Mouse (Mus musculus) yolk sac, embryonic 10.5 days (tissue): ENCODE results near the gene Bmp7.

Experiments
- DNase-seq: peaks from one replicate; pipeline ENCODE4 v3.0.0-alpha.2; 2017; ENCODE audit warnings: low spot score

The Bmp7 gene

DNA sequence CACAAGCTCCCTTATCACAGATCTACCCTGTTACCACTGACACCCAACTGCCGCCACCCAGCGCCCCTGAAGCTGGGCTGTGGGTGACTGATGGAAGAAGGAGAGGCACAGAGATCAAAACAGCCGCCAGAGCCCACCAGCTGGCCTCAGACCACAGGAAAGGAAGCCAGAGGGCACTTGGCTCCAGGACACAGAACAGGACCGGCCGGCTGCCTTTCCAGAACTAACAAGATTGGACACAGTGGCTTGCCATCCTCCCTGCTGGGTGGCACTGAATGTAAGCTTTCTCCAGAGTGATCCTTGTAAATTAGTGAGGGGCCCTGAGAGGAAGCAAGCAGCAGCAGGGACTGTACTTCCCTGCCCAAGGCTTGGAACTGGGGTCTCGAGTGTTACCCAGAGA is 30.7 kb downstream of the Bmp7 start:
- DNase-seq = no peak

DNA sequence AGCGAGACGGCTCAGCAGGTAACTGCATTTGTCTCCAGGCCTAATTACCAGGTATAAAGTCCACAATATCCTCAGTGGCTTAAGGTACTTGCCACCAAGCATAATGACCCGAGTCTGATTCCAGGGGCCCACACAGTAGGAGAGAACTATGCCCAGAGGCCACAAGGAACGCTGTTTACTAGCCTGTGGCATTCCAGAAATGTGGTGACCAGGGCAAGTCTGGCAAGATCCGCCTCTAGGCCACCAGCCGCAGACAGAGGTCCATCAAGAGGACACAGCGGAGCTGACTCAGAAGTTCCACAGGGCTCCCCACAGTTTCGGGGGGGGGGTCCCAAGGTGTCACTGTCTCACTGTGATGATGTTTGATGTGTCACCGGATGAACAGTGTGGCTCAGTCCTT is 34.0 kb downstream of the Bmp7 start:
- peak; percentile 33 for DNase-seq

DNA sequence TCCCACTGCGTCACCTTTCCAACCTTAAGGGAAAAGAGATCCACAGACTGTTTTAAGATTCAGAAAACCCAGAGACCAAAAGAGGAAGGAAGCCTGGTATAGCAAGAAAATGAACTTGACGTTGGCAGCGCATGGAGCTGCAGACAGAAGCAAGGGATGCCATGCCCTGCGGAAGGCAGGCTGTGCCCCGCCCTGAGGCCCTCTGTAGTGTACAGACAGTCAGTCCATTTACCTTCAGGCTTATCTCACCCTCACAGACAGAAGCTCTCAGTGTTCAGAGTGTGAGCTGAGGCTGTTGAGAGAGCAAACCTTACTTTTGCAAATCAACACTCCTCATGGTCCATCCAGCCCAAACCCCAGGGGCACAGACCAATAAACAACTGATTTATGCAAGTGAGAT is 35.1 kb downstream of the Bmp7 start:
- DNase-seq = no peak

DNA sequence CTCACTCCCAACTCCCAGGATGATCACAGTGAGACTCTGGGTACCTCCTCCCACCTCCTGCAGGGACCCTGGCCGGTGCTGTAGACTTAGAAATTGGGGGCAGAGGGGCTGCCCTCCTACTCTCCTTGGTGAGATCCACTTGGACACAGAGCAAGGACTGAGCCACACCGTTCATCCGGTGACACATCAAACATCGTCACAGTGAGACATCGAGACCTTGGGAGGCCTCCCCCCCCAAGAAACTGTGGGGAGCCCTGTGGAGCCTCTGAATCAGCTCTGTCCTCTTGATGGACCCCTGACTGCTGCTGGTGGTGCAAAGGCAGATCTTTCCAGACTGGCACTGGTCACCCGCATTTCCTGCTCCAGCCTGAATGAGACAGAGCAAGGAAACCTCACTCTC is 35.5 kb downstream of the Bmp7 start:
- DNase-seq = no peak

DNA sequence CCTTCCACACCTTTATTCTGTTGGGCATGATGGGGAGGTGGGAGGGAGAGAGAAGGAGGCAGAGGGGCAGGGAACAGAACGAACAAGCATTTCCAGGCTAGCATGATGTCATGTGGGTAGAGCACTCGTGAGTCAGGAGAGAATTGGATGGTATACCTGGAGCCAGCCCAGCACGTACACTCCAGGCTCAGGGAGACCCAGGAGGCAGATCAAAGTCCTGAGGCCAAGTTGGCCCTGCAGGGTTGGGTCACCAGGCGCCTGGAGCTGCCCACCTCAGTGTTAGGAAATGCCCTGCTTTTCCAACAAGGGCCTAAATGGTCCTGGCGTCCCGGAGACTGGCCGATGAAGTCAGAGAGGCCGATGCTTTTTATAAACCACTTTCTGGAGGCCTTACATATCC is 36.6 kb downstream of the Bmp7 start:
- DNase-seq = no peak

DNA sequence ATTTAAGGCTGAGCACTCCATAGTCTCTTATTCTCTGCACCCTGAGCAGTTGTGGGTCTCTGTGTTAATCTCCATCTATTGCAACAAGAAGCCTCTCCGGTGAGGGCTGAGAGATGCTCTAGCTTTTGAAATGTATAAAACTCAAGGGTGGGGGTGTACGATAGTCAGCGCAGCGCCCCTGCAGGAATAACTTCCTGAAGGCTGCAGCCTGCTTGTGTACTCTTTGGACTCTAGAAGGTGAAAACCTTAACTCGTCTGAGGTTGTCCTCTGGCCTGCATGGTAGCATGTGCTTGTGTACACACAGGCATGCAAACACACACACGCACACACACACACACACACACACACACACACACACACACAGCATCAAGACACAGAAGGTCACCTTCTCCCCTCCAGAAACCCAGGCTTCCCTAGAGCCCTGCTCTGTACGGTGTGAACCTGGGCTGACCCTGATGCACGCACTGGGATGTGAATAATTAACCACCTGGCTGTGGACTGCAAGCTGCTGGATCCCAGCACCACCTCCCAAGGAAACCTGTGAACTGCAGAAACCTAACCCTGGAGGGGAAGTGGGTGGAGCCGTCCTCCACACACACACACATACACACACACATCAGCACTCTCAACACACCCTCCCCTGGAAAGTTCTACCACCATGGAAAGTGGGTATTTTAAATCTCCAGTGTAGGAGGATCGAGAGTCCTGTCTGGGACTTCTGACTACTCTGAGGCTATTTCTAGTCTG is 39.0 kb downstream of the Bmp7 start:
- peak; percentile 88 for DNase-seq

DNA sequence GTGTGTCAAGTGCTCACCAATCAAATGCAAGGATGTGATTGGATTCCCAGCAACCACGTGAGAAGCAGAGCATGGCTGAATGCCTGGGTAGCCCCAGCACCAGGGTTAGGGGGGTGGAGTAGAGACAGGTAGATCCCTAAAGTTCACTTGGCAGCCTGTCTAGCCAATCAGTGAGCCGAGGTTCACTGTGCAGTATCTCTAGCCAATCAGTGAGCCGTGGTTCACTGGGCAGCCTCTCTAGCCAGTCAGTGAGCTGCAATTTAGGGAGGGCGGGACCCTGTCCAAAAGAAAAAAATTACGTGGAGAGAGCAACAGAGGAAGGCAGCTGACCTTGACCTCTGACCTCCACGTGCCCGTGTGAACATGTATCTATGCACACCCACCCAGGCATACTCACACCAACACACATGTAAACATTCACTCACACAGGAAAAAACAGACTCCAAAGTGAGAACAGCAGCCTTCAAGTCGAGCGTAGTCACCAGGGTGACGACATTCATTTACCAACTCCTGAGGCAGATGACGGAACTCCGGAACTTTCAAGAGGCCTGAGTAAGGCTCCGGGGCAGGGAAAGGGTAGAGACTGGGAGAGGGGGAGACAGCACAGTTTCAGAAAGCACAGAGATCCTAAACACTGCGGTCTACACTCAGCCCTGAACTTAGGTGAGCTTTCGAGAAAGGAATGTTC is 50.2 kb downstream of the Bmp7 start:
- no peak for DNase-seq

DNA sequence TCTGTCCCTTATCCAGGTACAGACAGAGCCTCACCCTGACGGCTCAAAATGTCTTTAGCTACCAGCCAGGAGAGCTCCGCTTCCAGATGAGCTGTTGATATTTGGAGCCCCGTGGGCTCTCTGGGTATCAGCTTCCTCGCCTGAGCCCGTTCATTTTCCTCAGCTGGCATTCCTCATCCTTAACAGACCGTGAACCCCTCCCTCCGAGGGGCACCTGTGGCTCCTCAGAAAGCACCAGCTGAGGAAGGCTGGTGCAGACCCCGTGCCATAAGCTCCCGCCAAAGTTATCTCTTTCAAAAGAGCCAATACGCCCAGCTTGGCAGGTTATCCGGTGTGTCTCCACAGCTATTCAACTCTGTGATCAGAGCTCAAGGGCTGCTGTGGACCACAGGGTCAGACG is 50.9 kb downstream of the Bmp7 start:
- DNase-seq = no peak

DNA sequence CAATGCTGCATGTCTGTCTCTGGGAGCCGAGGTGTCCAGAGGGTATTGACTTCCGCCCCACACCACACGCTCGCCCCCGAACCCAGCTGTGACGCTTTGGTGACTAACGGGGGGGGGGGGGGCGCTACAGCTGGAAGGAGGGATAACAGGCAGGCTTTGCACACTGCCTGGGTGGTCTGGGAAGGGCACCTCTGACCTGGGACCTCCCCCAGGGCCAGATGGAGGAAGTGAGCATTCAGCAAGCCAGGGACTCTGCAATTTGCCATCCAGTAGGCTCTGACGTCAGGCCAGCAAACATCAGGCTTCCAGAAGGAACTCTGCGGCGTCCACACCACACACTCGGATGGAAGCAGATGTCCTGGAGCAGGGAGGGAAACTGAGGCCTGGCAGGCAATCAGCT is 52.0 kb downstream of the Bmp7 start:
- DNase-seq = peak; percentile 51

DNA sequence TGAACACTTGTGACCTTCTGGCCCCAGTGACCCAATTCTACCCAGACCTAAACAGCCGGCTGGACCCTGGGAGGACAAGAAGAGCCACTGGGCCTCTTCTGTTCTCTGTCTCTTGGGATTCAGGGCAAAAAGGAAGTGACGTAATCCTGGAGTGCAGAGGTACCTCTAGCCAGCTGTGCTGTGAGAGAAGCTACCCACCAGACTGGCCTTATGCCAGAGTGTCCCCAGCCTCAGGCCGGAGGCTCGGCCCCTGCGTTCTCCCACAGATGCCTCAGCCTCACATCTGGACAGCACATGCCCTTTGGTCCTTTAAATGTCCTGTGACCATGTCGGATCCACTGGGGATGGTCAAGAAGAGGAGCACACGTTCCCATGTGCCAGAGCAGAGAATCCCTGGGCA is 54.3 kb downstream of the Bmp7 start:
- no peak for DNase-seq

DNA sequence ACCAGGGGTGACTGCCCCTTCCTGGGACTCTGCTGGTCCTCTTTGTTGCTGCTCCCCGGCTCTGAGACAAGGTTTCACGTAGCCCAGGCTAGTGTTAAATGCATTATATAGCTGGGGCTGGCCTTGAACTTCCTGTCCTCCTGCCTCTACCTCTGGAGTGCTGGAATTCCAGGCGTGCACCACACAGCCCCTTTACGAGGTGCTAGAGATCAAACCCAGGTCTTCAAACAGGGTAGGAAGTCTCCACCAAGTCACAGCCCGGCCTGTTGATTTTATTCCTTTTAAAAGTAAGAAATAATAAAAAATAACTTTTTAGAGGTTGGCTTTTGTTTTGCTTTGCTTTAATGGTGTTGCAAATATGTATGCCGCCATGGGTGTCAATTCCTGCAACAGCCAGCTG is 55.5 kb downstream of the Bmp7 start:
- DNase-seq = no peak

DNA sequence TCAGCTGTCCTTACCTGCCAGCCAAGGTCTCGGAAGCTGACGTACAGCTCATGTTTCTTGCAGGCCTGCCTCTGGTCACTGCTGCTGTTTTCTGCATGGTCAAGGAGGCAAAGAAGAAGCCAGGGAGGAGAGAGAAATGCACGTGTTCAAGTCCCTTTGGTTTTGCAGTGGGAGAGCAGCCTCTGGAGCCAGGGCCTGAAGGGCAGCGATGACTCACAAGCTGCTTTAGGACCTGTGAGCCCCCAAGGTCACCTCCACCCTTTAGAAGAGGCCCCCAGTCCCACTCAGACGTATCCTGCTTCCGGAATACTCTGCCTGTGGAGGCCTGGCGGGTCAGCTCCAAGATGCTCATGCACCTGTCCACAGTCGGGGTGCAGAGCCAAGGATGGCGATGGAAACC is 64.9 kb downstream of the Bmp7 start:
- DNase-seq = no peak

DNA sequence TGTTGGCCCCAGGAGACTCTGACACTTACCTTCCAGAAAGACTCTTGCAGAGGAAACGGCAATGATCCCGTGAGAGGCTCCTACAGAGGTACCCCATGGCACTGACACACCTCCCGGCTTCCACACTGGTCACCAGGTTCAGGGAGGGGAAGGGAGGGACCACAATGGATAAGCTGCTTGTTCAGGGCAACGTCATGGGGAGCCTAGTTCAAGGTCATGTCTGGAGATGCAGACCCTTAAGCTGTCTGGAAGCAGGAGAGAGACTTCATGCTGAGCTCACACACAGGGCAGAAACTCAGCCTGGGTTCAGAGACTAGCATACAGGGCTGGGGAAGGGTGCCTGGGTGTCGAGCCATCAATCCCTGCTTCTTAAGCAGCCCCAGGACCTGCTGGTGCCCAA is 73.8 kb downstream of the Bmp7 start:
- DNase-seq = no peak

DNA sequence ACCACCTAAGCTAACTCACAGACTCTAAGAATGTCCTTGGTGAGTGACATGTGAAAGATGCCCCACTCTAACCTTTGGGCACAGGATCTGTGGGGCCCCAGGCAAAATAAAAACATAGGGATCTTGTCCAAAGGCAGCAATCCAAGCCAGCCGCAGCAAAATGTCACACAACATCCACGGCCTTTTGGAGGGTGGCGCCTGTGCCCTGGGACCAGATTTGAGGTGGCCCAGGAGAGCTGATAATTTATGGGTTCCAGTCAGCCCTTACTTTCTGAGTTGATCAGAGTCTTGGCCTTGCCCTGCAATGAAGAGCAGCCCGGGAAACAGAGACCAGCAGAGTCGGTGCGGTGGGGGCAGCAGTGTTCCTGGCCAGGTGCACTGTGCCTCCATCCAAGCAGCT is 75.0 kb downstream of the Bmp7 start:
- DNase-seq = no peak

DNA sequence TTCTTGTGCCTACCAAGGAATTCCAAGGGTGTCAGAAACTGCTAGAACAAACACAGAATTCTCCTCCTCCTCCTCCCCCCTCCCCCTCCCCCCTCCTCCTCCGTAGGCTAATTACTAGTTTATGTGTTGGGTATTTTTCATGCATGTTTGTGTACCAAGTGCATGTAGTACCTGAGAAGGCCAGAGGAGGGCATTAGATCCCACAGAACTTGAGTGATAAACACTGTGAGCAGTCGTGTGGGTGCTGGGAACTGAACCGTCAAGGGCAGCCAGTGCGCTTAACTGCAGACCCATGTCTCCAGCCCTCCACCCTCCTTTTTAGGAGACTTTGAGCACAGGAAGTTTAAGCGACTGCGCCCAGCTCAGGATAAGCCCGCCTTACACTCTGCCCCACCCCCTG is 75.6 kb downstream of the Bmp7 start:
- no peak for DNase-seq

DNA sequence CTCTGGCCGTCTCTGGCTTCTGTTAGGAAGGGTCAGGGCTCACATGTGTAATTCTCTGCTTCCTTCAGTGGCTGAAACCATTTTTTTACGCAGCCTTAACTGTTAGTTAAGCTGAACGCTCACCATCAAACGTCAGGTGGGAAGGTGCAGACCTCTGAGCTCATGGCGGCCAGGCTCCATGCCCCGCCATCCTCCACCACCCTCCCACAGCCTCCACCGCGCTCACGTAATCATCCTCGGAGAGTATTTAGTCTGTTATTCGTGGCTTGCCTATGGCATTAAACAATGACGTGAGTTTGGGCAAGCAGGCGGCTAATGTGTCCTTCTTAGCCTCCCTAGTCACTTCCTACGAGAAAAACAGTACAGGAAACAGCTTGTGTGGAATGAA is 76.7 kb downstream of the Bmp7 start:
- DNase-seq = no peak

DNA sequence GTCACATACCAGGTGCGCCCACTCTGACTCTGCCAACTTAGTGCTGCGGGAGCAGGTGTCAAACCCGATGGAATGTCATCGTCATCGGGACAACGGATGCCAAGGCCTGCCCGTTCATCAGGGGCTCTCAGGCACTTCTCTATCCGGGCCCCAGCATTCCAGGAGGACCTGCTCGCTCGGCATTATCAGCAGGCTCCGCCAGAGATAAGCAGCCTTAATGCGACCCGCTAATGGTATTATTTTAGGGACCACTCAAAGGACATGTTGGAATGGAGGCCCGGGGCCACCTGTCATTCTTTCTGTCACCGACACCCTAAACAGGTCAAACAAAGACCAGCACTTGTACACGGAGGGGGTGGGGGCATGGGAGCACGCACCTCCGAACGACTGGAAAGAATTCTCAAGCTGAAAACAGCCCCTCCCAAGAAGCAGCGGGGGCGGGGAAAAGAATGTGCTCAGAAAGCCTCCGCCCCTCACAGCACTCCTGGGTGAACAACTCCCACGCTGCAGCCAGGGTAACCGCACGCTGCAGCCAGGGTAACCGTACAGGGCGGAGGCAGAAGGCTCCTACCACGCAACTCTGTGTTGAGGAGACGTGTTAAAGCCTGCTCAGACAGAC is 77.2 kb downstream of the Bmp7 start:
- peak; percentile 66 for DNase-seq

DNA sequence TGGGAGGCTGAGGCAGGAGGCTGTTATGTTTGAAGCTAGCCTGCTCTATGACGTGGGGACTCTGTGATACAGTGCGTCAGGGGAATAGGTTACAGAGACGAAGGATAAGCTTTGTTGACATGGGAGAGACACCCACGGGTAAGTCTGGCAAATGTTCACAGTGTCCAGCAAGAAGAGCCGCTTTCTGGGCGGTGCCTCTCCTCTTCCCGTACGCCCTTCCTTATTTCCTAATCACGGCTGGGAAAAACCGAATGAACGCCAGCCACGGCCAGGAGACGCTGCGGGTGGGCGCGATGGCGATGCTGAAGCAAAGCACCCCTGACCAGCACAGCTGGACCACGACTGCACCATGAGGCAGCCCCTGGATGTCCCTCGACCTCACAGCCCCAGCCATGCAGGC is 77.7 kb downstream of the Bmp7 start:
- no peak for DNase-seq

DNA sequence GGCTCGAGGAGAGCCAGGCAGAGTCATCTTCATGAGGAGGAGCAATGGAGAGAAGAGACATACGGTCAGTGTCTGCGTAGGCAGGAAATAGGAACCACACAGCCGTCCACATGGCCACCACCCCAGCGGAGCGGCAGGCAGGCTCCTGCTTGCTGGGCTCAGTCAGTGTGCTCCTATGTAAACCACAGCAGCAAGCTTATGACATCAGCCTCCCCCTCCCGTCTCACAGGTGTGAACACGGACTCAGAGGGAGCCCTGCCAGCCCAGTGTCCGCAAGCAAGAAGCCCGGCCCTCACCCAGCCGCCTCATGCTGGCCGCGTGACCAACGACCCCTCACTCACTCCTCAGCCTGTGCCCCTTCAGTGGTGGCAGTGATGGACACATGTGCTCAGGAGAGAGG is 78.5 kb downstream of the Bmp7 start:
- no peak for DNase-seq

DNA sequence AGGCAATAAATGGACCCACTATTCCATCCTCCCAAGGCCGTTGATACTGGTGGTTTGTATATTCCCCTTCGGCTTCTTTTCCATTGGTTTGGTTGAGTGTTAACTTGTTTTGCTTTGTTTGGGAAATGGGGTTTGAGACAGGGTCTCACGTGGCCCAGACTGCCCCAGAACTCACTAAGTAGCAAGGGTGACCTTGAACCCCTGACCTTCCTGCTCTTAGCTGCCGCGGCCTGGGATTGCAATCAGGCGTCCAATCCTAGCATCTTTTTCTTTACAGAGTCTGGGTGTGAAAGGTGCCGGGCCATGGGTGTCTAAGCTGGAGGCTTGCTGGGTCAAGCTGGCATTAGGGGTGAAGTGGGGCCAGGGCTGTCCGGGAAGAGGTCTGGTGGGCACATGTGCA is 79.5 kb downstream of the Bmp7 start:
- DNase-seq = no peak

DNA sequence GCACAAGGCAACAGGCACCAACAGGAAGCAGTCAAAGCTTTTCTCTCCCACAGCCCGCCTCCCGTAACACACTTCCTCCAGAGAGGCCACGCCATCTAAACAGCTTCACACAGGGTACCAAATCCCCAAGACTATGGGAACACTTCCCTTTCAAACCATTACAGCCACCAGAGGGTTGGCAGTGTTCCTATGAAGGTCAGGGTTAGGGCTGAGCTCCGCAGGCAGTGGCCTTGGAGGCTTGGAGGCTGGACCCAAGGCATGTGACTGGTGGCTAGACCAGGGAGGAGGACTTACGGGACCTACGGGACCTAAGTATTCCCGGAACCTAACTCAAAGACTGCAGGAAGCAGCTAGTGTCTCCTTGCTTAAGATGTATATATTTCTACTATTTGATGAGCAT is 80.0 kb downstream of the Bmp7 start:
- no peak for DNase-seq

DNA sequence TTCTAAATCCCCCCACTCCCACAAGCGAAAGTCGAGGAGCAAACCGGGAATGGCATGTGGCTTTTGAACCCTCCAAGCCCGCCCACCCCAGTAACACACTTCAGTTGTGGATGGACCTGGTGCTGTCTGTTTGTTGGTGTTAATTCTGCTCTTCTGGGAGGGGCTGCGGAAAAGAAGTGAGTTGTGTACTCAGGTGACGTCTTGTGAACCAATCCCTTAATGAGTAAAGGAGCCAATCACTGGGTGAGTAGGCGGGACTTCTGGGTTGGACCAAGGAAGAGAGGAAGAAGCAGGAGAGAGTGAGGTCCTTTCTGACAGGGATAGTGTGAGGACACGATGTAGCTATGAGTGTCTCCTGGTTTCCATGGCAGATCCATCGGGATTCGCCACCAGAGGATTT is 83.1 kb downstream of the Bmp7 start:
- DNase-seq = peak; percentile 14

DNA sequence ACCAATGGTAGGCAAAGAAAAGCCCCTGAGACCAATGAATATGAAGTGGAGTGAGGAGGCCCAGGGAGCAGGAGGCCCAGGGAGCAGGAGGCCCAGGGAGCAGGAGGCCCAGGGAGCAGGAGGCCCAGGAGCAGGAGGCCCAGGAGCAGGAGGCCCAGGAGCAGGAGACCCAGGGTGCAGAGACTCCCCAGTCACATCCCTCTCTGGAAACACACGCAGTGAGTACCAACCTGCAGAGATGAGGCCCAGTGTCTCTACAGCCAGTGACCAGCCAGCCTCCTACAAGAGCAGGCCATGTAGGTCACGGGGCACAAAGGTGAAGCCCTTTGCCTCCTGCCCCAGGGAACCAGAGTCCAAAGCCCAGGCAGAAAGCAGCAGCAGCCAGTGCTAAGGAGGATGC is 83.6 kb downstream of the Bmp7 start:
- no peak for DNase-seq

DNA sequence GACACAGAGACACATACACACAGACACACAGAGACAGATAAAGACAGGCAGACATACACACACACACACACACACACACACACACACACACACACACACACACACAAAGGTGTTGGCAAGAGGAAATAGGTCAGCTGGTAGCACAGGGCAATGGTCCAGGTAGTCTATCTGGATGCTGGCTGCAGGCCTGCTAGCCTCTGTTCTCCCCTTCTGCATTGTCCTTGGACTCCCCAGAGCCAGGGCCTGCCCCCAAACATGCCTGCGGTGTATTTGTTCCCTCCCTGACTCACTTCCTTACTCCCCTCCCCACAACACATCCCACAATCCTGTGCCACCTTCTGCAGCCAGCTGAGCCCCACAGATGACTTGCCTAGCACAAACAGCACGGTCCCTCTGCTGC is 86.0 kb downstream of the Bmp7 start:
- DNase-seq = no peak
